Mouse (Mus musculus) kidney, postnatal 14 days (tissue): ENCODE results near the gene Kremen2.

Experiments
- DNase-seq: peaks from one replicate; pipeline ENCODE4 v3.0.0; 2022; ENCODE audit warnings: mixed read lengths

Gene Kremen2

DNA sequence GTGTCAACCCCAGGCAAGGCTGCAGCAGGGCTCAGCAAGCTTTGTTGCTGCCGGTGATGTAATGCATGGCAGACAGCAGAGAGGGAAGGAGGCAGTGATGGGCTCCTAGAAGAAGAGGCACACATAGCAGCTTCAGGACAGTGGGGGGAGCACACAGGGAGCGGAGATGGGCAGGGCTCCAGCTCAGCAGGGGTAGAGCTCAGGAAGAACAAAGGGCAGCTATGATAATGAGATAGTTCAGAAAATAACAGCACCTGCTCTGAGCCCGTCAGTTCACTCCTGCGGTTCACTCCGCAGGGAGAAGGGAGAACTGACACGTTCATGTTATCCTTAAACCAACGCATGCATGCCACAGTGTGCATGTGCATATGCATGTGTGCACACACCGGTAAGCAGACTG lies 13.2 kb upstream of the Kremen2 start:
- DNase-seq: no peak

DNA sequence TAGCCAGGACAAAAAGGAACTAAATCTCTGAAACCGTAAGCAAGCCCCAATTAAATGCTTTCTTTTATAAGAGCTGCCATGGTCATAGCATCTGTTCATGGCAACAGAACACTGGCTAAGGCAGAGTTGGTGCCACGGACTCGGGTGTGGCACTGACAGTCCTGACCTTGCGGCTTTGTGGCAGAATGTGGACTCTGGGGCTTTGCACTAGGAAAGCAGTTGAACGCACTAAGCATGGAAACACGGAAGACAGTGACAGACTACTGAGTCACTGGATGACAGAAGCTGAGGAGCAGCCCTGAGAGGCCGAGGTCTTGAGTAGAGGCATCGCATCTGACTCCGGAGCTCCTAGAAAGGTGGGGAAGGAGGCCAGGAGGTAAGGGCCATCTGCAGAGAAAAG lies 11.9 kb upstream of the Kremen2 start:
- DNase-seq: no peak

DNA sequence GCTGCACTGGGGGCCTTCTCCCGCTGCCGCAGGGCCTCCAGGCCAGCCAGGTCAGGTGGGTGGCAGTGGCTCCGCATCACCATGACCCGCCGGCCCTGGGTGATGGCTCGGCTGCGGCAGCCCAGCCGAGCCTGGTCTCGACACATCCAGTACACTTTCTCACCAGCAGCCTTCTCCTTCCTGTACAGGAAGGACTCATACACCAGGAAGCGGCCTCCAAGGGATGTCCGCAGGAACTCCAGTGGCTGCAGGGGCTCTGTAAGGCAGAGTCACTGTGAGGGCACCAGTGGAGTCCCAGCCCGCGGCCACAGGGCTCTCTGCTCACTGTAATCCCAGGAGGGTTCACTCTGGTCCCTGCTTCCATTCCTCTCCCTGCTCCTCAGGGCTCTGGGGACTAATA lies 10.1 kb upstream of the Kremen2 start:
- peak; percentile 59 for DNase-seq

GRCm38 (mm10) chr17:23749400-23750191 lies 4.0 kb upstream of the Kremen2 start:
- no peak for DNase-seq

GRCm38 (mm10) chr17:23748631-23749391 lies 3.2 kb upstream of the Kremen2 start:
- peak; percentile 87 for DNase-seq

DNA sequence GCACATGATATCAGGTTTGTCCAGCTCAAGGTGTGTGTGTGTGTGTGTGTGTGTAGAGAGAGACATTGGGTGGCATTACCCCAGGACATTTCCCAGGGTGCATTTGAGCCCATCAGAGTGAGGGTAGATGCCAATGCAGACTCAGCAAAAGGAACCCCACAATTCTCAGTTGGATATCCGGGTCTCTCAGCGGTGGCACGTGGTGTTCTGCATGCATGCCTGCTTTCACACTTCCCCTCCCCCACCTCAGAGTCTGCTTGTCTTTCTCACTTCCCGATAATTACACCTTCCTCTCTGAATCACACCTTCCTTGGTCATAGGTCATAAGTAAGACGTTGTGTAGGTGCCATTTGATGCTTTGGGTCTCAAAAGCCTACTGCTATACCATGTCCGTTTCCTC lies 2.4 kb upstream of the Kremen2 start:
- no peak for DNase-seq

DNA sequence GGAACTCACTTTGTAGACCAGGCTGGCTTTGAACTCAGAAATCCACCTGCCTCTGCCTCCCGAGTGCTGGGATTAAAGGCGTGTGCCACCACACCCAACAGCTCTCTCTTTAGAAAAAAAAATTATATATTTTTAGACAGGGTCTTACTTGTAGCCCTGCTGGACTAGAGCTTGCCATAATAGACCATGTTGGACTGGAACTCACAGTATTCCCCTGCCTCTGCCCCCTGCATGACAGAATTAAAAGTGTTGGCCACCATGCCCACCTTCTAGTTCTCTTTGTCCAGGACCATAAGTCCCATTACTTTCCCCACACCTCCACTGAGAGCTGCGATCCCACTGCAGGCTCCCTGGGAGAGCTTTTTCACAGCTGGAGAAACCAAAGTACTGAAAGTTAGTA lies 1.8 kb upstream of the Kremen2 start:
- DNase-seq: no peak

GRCm38 (mm10) chr17:23746767-23747166 lies 1.1 kb upstream of the Kremen2 start:
- DNase-seq: no peak

DNA sequence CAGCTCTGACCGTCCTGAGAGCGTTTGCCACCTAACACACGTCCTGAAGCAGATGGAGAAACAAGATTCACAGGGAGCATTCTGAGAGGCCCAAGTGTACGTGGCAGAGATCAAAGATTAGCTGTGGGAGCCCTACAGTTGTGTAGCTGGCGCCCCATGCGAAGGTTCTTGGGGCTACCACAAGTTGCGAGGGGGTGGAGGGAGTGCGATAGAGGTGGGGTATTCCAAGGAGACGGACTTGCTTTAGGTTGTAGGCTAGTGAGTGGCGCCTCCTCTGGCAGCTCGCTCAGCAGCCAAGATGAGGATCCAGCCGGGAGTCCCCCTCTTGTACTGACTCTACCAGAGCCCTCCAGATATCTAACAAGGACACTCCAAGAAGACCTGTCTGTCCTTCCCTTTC lies 678 bp upstream of the Kremen2 start:
- DNase-seq: no peak

- DNase-seq: no peak
These were observed 982 bp downstream of the Kremen2 start for GRCm38 (mm10) chr17:23744651-23745050.

DNA sequence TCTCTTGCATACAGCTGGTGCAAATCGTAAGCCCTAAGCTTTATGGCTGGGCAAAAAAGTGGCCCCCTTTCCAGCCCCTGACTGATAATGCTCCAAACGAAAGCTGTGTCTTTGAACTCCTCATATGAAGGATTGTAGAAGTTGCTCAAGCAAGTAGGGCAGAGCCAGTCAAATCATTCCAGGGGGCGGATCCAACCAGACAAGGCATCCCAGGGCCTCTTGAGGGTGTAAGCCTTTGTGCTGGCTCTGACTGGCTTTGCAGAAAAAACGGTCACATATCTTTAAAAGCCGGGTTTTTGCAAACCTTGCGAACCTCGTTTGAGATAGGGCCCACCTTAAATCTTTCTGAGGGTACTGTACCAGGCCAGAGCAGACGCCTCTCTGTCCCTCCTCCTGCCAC lies 1.6 kb downstream of the Kremen2 start:
- DNase-seq: no peak

GRCm38 (mm10) chr17:23742941-23743340 lies 2.7 kb downstream of the Kremen2 start:
- DNase-seq: no peak

- no peak for DNase-seq
These were observed 3.3 kb downstream of the Kremen2 start for GRCm38 (mm10) chr17:23742210-23742793.

DNA sequence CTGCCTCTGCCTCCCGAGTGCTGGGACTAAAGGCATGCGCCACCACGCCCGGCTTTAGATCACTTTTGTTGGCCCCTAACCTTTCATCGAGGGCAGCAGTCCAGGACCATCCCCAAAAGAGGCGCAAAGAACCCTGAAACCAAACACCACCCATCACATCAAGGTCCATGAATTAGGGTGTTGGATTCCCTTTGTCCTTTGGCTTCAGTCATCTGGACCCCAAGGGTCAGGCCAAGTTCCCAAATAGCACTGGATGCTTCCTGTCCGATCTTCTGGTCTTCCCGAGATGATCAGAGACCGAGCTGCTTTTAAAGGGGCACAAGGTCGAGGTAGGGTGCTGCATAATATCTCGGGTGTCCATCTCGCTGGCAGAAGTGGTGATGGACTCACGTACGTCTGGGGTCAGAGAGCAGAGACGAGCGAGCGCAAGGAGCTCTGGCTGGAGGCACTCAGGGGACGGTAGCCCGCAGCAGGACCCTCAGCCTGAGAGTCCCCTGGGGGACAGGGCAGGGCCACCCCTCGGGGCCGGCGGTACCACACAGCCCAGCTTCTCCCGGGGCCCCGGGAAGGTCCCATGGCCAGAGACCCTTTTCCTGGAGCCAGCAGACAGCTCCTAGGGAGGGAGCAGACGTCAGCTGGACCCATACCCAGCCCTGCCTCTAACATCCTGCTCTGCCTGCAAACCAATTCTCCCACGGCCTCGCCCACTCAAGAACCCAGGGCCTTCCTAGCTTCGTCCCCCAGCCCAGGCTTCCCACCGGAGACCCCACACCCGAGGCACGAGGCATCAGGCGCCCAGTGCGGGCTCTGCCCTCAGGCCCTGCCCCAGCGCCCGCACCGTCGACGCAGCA lies 4.0 kb downstream of the Kremen2 start:
- no peak for DNase-seq

GRCm38 (mm10) chr17:23740598-23741021 lies 5.0 kb downstream of the Kremen2 start, which contains the start of gene Paqr4:
TSS of gene Paqr4 (minus strand) at chr17:23740867.
- no peak for DNase-seq

DNA sequence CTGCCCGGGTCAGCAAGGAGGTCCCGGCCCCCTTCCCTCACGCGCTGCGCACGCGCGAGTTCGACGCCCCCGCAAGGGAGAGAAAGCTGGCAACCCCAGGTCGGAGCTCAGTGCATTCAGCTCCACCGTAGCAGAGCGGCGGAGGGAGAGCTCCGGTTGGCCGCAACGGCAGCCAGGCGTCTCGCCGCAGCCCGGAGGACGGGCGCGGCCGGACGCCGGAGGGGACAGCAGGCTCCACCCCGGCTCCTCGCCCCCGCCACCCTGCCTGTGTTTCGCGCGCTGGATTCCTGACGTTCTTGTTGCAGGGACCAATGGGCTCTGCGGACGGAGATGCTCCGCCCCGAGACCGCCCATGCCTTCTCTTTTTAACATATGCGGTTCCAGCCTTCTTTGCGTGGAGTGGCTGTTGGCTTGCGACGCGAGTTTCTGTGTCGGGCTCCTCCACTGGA lies 5.5 kb downstream of the Kremen2 start:
- DNase-seq: peak; percentile 93

DNA sequence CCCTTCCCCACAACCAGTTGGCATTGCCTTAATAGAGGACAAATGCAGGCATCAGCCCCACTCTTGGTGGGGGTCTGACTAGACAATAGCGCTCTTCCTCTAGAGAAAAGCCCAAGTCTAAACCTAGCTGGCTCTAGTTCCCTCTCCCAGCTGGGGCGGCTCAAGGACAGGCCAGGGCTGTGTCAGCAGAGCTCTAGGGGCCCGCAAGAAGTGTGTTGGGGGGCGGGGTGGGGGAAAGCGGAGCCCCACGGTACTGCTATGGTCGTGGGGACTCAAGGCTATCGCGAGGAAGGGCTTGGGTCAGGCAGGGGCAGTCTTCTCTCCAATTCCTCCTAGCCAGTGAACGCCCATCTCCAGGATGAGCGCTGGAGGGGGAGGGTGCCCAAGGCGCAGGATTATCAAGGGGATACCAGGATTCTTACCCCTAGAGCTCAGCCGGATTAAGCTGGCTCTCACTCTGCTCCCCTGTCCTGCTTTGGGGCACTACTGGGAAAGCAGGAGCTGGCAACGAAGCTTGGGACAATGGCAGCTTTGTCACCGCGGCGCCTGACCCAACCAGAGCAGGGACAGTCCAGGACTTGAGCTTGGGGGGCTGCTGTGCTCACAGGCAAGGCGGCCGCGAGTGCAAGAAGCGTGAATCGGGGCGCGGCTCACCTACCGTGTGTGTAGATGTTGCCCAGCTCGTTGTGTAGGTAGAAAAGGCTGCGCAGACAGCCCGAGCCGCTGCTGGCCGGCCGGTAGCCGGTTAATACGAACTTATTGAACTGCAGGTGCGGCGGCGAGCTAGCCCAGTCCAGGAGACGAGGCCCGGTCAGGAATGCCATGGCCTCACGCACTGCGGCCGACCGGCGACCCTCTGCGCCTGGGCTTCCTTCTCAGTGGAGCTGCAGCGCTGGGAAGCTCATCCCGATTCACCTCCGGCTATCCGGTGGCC lies 6.2 kb downstream of the Kremen2 start:
- no peak for DNase-seq

- DNase-seq: no peak
These were observed 6.8 kb downstream of the Kremen2 start for GRCm38 (mm10) chr17:23738836-23739201.

DNA sequence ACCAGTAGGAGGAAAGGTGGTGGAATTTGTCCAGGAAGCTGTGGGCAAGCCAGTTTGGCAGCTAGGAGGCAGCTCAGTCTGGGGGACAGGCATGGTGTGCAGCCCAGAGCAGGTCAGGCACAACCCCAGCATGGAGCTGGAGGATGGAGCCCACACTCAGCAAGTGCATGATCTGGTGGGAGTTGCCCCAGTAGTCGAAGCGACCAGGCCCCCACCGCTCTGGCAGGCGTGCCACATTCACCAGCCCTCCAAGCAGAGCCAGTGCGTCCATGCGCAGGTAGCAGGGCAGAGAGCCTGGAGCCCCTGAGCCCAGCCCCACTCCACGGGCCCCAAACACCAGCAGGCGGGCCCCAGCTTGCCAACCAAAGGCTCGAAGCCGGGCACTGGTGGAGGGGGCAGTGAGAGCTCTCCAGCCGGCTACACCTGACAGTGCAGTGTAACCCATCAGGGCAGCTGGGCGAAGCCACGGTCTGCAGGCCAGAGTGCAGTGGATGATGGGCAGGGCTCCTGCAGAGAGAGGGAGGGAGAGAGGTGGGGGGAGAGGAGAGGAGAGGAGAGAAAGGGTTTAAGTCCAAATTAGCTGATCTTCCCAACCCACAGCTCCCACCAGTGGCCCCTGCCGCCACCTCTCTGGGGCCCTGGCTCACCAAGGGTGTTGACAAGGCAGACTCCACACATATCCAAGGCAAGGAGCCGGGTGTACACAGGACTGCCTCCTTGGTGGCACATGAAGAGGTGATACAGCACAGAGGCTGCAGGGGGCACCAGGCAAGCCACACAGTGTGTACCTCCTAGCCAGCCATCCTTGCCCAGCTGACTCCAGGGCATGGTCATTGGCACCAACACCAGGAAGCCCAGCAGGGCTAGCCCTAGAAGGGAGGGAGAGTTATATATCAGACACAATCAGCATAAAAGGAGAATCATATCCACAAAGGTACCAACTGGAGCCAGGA lies 7.9 kb downstream of the Kremen2 start:
- no peak for DNase-seq

- no peak for DNase-seq
These were observed 11.3 kb downstream of the Kremen2 start for GRCm38 (mm10) chr17:23734341-23734740.
